Mouse (Mus musculus) liver, embryonic 11.5 days (tissue): ENCODE results near the gene Vmn2r116. TPM values are rescaled to one million over a fixed set of nuclear protein-coding genes. Genes with fewer than 3 reads are reported as not detected.
"Not testable (repeated sequence)": the region's sequence is repeated elsewhere in the genome, so short reads cannot be mapped to it uniquely, and the experiment has no call there.

Experiments used
- ATAC-seq: fragments of 200-750 bp; cut with Nextera tagmentation; replicated peaks from 2 replicates; pipeline ENCODE4 v1.8.0; 2017; ENCODE audit warnings: moderate number of reproducible peaks, mild to moderate bottlenecking, moderate TSS enrichment, moderate library complexity; ENCODE audit not compliant: low FRiP score
- DNase-seq: peaks from one replicate; pipeline ENCODE4 v3.0.0-alpha.2; 2017; ENCODE audit warnings: low spot score
- H3K27ac ChIP-seq: fragments of 300-500 bp; sonication (generic); 2 replicates; pipeline ENCODE4 v1.5.1; 2014; ENCODE audit warnings: mild to moderate bottlenecking, low read depth, low read length, control low read depth
- H3K27me3 ChIP-seq: fragments of 300-500 bp; sonication (generic); replicated peaks from 2 replicates; pipeline ENCODE4 v1.6.1; 2014; ENCODE audit warnings: low read length, mixed read lengths; ENCODE audit not compliant: control insufficient read depth, insufficient read depth
- H3K36me3 ChIP-seq: fragments of 300-500 bp; sonication (generic); 2 replicates; pipeline ENCODE4 v1.6.1; 2014; ENCODE audit warnings: mild to moderate bottlenecking, low read length, moderate library complexity, mixed read lengths; ENCODE audit not compliant: control insufficient read depth, insufficient read depth
- H3K4me1 ChIP-seq: fragments of 300-500 bp; sonication (generic); replicated peaks from 2 replicates; pipeline ENCODE4 v1.6.1; 2014; ENCODE audit warnings: low read length, mixed read lengths; ENCODE audit not compliant: control insufficient read depth, insufficient read depth
- H3K4me2 ChIP-seq: fragments of 300-500 bp; sonication (generic); 2 replicates; pipeline ENCODE4 v1.6.1; 2014; ENCODE audit warnings: mild to moderate bottlenecking, control low read depth, moderate library complexity
- H3K4me3 ChIP-seq: fragments of 300-500 bp; sonication (generic); 2 replicates; pipeline ENCODE4 v1.5.1; 2014; ENCODE audit warnings: low read depth, low read length, control low read depth
- H3K9ac ChIP-seq: fragments of 300-500 bp; sonication (generic); 2 replicates; pipeline ENCODE4 v1.6.1; 2014; ENCODE audit warnings: low read depth, low read length, control low read depth
- H3K9me3 ChIP-seq: fragments of 300-500 bp; sonication (generic); 2 replicates; pipeline ENCODE4 v1.6.1; 2016; ENCODE audit warnings: low read length, inconsistent platforms, mixed read lengths; ENCODE audit not compliant: control insufficient read depth
- WGBS: fragments of 180-500 bp; shearing (Covaris S2); extraction: QIAGEN DNeasy Blood & Tissue Kit; methylation state at CpG from one replicate; pipeline ENCODE4 v1.1.7; 2014; 5-methylcytosine and 5-hydroxymethylcytosine counted together
- polyA plus RNA-seq: library from polyadenylated mRNA; unstranded; fragments of >200 nt; fragmentation: Nextera tagmentation; extraction: Ambion mirVana; gene quantifications from 2 replicates; pipeline ENCODE4 v1.2.1, GENCODE M21; 2014

The Vmn2r116 gene
- not detected in 2 replicates for polyA plus RNA-seq

DNA sequence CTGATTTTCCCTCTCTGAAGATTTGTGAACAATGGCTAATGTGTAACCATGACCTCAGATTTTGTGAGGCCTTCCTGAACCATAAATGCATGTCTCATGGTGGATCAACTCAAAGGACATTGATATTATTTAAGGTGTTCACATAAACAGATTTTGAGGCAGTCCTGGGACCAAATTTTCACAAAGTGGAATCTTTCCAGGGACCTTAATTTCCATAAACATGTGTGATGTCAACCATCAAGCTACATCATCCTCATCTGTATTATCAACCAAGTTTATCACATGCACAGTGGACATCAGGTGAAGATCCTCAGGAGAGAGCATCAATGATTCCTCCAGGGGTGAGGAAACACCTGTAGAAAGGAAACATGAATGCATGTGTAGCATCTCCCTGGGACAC lies at the start of gene Vmn2r116:
Gene Vmn2r116, plus strand, starts transcription at position 301 of the 400 bp plus-strand sequence.
- not testable (repeated sequence) for H3K36me3 ChIP-seq, H3K27ac ChIP-seq, H3K4me3 ChIP-seq, DNase-seq, H3K27me3 ChIP-seq, H3K4me1 ChIP-seq, H3K9ac ChIP-seq, H3K4me2 ChIP-seq, H3K9me3 ChIP-seq, ATAC-seq

DNA sequence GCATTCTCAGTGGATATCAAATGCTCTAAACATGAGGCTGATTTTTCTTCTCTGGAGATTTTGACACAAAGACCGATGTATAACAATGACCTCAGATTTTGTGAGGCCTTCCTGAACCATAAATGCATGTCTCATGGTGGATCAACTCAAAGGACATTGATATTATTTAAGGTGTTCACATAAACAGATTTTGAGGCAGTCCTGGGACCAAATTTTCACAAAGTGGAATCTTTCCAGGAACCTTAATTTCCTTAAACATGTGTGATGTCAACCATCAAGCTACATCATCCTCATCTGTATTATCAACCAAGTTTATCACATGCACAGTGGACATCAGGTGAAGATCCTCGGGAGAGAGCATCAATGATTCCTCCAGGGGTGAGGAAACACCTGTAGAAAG lies 41.0 kb upstream of the Vmn2r116 start, which contains the start of gene Vmn2r115:
Gene Vmn2r115, plus strand, starts transcription at position 301 of the 400 bp plus-strand sequence.
- H3K4me1 ChIP-seq, H3K27ac ChIP-seq, H3K4me3 ChIP-seq, H3K9ac ChIP-seq, ATAC-seq, H3K27me3 ChIP-seq, H3K9me3 ChIP-seq, H3K4me2 ChIP-seq, H3K36me3 ChIP-seq, DNase-seq: not testable (repeated sequence)
- WGBS = 43% methylated on average over 2 of the region's 2 CpGs

DNA sequence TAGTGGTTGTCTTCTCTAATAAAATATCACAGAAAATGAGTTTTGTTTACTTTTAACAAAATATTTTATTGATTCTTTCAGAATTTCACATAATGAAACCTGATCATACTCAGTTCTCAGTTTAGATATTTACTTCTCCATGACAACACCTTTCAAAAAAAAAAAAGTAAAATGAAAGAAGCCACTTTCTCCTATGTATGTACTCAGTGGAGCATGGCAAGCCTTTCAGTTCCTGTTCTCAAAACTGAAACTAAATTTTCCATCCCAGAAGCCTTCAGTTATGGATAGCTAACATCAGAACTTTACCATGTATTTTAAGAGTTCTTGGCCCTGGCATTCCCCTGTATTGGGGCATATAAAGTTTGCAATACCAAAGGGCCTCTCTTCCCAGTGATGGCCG lies 32.8 kb upstream of the Vmn2r116 start:
- Histone ChIP-seq H3K27me3 (no peaks in the 10 kb centered on the region), H3K9ac (no peak overlapping the region), H3K9me3 (no peaks in the 10 kb centered on the region), H3K4me3 (no peak overlapping the region), H3K4me2 (no peak overlapping the region), H3K36me3 (no peaks in the 10 kb centered on the region), H3K27ac (no peak overlapping the region), H3K4me1 (no peaks in the 10 kb centered on the region)
- DNase-seq = no peak
- no peak for ATAC-seq
- 36% methylated on average over 1 of the region's 1 CpGs for WGBS

DNA sequence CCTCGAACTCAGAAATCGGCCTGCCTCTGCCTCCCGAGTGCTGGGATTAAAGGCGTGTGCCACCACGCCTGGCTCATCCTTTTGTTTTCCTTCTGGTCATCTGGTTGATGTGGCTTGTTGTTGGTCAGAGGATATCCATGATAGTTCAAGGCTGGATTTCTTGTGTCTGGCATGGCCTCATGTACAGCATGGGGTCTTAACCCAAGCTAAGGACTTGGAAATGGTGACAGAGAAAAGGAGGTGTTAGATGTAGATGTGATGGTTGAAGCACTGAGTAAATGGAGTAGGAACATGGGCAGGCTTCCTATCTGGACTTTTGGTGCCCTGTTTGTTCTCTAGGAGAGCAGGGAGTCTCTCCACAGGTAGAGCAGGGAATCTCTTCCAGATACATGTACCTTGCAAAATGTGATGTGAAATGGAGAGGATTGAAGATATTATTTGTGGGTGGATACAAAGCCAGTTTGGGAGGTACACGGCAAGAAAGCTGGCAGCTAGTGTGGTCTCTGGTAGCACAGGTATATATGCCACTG lies 48.8 kb downstream of the Vmn2r116 start:
- Histone ChIP-seq H3K4me2 (no peak overlapping the region), H3K9me3 (peaks cover 8% of the 10 kb centered on the region), H3K27ac (no peak overlapping the region), H3K4me1 (no peaks in the 10 kb centered on the region), H3K4me3 (no peak overlapping the region), H3K27me3 (no peaks in the 10 kb centered on the region), H3K36me3 (no peaks in the 10 kb centered on the region), H3K9ac (no peak overlapping the region)
- ATAC-seq (no peak; the same call in 1 of the 2 replicates), DNase-seq (no peak)
- 72% methylated on average over 6 of the region's 6 CpGs for WGBS

Other genes starting within 250 kb of the Vmn2r116 start
- gene Zfp40, start 191.4 kb upstream of the Vmn2r116 start, polyA plus RNA-seq = 5.6 and 6.6 TPM in 2 replicates
- gene Vmn2r114, start 72.1 kb upstream of the Vmn2r116 start, polyA plus RNA-seq = not detected in 2 replicates
- gene Vmn2r115, start 40.9 kb upstream of the Vmn2r116 start, polyA plus RNA-seq = not detected in 2 replicates
- gene Vmn2r117, start 95.1 kb downstream of the Vmn2r116 start, polyA plus RNA-seq = not detected in 2 replicates
- gene Zfp213, start 179.6 kb downstream of the Vmn2r116 start, polyA plus RNA-seq = 14.3 and 14.8 TPM in 2 replicates
- gene Zfp13, start 214.9 kb downstream of the Vmn2r116 start, polyA plus RNA-seq = 5.6 and 6.3 TPM in 2 replicates
- 0.12 and 0.25 TPM in 2 replicates for gene Zscan10, start 216.3 kb downstream of the Vmn2r116 start, polyA plus RNA-seq